Mouse (Mus musculus): ENCODE measurements around the gene Tas1r3.

Tas1r3 gene

DNA sequence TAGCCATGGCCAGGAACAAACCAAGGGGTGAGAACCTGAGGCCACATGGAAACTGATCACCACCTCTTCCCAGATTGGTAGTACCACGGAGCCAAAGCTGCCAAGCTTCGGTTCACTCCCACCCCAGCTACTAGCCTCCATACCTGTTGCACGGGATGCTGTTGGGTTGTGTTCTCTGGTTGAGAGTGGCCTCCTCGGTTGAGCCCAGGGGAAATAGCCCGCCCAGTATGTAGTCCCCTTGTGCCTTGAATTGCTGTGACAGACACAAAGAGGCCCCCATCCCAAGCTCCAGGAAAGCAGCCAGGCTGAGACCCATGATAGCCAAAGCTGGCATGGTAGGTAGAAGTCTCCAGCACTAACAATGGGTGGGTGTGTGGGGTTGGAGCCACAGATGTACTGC, at the start of gene Tas1r3:
Gene Tas1r3, minus strand, starts transcription at position 362 of the 400 bp plus-strand sequence.
- DNase-seq (ENCODE audit: low read depth), result no peak

DNA sequence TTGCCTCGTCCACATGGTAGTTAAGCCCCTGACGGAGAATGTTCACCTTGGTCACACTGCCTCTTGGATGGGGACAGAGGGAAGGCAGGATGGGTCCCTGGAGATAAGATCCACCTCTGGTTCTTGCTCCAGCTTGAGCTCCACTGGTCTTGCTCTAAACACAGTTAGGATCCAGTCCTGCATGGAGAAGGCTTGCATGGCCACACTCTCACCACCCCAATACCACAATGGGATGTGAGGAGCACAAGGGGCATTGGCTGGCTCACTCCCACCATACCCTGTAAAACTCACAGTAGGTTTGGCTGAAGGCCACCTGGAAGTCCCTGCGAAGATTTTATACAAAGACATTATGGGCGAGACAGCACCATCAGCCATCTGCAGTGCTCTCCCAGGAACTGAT, 45.6 kb upstream of the Tas1r3 start:
- DNase-seq (ENCODE audit: low read depth), result no peak

DNA sequence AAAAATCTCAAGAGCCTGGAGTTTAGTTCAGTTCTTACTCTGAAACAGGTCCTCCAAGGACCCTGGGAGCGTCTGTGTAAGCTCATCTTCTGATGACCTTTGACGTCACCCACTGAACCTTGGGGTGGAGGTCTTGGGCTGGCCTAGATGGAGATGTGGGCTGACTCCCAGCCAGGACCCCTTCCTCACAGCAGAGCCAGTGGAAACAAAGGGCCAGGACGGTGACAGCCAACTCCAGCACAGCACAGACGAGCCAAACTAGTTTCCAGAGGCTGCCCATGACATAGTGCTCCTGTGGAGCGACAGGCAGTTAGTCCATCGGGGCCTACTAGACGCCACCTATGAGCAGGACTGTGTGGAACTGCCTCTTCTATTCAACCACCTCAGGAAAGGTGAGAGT, 45.1 kb upstream of the Tas1r3 start:
- DNase-seq (ENCODE audit: low read depth), result no peak

DNA sequence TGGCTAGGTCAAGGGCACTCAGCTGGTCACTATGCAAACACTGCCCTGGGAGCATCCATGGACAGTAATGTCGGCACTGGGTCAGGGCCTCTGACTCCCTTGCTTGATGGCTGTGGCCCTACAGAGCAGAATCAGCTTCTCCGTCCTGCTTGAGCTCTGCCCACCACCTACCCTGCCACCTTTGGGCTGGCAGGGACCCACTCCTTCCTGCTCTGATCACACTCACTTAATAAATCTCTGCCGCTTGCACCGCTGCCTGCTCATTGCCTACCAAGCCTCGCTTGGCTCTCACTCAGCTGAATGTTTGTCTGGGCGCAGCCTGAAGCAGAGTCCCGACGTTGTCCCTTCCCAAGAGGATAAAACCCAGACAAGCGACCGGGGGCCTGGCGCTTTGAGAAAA, 43.8 kb upstream of the Tas1r3 start:
- no peak for DNase-seq (ENCODE audit: low read depth)

DNA sequence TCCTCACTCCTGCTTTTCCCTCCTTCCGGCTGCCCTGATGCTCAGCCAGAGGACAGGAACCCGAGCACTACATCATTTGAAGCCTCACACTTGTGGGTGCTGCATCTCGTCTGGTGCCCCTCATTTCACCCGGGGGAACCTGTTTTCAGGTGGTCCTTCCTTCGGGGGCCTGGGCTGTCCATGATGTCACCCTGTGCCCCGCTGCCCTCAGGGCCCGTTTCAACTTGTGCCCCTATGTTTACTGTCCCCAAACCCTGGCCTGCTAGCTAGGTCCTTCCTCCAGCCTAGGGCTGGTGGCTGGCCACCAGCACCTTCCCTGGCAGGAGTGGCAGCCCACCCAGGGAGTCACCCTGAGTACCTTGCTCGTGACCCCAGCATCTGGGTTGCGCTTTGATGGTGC, 43.0 kb upstream of the Tas1r3 start:
- no peak for DNase-seq (ENCODE audit: low read depth)

DNA sequence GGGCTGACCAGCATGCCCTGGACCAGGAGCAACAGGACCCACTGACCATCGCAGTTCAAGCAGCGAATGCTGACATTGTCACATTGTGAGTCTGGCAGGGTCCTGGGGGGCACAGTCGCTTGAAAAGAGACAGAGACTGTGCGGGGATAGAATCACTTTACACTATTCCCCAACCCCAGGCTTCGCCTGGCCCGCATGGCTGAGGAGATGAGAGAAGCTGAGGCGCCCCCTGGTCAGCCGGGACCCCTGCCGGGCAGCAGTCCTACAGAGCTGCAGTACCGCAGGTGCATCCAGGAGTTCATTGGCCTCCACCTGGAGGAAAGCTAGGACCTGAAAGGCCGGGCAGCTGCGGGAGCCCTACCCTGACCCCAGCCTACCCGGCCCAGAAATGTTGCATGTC, 42.5 kb upstream of the Tas1r3 start:
- no peak for DNase-seq (ENCODE audit: low read depth)

DNA sequence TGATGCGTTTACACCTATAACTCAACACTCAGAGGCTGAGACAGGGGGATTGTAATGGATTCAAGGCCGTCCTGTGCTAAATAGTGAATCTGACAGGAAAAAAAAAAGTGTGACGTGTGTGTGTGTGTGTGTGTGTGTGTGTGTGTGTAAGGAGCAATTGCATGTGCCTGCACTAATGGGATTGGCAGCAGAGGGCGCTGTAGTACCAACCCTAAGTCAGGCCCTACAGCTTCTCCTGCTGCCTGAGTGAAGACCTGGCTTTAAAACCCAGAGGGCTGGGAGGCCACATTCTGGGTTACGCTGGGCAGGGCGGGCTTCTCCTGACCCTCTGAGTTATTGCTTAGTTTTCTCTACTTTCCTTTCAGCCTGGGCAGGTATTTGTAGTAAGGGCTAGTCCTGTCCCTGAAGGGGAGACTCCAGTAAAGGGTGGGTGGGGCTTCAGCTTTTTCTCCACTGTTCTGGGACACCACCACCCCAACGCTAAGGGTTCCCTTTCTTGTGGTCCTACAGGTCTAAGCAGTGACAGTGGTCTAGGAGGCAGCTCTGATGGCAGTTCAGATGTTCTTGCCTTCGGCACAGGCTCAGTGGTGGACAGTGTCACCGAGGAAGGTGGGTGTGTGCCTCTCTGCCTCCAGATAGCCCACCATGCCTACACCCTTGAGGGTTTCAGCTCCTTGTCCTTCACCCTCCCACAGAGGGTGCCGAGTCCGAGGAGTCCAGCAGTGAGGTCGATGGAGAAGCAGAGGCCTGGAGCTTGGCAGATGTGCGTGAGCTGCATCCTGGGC, 41.3 kb upstream of the Tas1r3 start:
- peak; percentile 60 for DNase-seq (ENCODE audit: low read depth)

DNA sequence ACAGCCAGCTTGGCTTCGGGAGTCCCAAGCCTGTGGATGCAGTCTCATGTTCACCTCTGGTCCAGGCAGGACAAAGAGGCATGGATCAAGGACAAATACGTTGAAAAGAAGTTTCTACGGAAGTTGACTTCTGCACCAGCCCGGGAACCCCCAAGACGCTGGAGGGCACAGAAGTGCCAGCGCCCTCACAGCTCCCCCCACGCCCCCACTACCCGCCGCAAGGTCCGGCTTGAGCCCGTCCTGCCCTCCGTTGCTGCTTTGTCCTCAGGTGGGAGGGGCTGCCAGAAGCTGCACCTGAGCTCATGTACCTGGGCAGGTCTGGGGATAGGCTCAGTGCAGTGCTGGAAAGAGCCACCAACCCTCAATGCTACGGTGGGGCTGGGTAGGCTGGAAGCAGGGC, 40.1 kb upstream of the Tas1r3 start:
- DNase-seq (ENCODE audit: low read depth), result no peak

DNA sequence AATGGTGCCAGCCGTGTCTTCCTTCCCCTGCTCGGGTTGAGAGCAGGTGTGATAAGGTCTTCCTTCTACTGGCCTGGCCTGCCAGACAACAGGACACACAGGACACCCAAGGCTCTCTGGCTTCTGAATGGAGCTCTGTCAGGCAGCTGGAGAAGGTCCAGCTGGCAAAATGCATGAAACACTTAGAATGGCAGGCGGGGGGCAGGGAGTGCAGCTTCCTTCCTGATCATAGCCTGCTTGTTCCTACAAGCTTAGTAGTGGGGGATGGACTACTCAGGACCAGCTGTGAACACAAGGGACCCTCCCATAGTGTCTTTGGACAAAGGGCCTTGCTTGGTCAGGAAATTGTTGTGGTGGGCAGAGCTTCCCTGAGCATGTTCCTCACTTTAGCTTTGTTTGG, 38.0 kb upstream of the Tas1r3 start:
- no peak for DNase-seq (ENCODE audit: low read depth)

DNA sequence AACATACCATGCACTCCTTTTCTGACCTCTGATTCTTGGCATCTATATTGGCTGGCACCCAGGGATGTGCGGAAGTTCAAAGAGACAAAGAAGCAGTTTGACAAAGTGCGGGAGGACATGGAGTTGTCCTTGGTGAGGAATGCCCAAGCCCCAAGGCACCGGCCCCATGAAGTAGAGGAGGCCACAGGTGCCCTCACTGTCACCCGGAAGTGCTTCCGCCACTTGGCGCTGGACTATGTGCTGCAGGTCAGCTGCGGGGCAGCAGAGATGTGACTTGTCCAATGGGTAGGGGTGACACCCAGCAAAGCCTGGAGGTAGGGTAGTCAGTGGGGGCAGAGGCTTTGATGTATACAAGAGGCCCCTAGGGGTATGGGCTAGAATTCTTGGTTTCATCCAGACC, 36.2 kb upstream of the Tas1r3 start:
- no peak for DNase-seq (ENCODE audit: low read depth)

DNA sequence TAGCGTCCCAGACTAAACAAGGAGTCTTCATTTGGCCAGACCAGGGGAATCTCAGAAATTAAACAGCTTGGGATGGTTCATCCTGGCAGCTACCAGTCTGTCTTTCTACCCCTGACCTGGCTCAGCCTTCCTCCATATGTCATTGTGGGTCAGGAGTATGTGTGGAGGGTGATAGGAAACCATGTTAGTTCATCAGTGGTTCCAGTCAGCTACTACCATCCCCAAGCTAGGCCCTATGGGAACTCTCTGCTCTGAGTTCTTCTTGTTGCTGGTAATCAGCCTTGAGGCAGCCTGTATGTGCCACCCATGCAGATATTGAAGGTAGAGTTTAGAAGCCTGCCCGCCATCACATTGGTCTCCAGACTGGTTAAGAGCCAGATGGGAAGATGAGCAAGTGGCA, 35.2 kb upstream of the Tas1r3 start:
- no peak for DNase-seq (ENCODE audit: low read depth)

DNA sequence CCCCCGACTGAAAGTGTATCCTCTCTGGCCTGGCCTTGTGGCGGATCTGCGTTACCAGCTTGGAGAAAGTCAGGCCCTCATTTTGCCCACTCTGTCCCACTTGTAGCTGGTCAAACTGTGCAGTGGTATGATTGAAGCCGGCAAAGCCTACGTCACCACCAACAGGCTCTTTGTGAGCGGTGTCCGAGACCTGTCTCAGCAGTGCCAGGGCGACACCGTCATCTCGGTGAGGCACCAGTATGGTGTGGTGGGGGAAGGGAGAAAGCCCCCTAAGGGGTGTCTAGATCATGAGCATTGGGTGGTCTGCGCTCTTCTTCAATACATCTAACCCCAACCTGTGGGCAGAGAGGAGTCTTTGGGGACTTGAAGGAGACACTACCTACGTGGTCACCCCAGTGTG, 33.3 kb upstream of the Tas1r3 start:
- DNase-seq (ENCODE audit: low read depth), result no peak

DNA sequence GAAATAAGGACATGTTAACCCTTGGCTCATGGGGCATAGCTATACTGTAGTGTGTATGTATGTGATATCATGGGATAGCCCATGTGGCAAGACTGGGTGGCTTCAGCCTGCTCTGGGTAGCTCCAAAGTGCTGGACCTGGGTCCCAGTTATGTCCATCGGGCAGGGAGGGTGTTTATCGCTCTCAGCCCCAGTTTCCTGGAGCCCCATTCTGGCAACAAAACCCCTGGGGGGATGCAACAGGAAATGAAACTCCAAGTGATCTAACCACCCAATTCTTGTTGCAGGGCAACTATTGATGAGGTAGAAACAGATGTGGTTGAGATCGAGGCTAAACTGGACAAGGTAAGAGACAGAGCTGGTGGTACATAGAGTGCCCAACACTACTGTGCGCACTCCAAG, 32.7 kb upstream of the Tas1r3 start:
- no peak for DNase-seq (ENCODE audit: low read depth)

DNA sequence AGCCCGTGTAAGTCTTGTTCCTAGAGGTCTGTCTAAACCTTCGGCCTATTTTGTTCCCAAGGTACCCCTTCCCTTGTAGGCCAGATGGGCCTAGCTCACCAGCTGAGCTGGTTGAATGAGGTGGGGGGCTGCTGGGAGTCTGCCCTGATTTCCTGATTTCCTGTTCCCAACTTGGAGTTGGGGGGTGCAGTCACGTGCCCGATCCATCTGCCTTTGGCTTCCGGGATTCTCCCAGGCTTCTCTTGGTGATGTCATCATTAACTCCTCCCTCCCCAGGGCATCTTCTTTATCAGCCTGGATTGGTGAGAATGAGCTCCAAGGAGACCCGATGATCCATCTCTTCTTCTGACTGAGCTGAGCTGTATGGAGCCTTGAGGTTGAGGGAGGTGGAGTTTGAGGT, 32.1 kb upstream of the Tas1r3 start:
- peak; percentile 48 for DNase-seq (ENCODE audit: low read depth)

DNA sequence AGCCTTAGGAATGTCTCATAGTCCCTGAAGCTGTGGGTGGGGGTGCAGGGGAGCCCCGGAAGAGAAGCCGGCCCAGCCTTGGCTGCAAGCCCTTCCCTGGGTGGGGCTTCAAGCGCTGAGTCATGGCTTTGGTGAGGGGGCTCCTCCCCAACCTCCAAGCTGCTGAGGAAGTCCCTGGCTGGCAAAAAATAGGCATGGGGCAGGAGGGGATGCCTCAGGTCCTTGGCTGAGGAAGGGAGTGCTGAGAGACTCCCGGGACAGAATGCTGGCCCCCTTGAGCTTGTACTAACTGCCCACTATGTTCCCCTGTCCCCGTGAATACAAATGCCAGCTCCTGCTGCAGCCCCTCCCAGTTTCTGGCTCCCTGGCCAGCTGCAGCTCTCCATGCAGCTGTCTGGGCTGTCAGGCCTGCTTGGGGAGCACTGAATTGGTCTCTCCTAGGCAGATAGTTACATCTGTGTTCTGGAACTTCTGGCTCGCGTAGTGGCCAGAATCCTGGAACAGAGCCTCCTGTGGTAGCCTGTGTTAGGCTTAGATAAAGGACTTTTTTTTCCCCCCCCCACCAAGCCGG, 31.2 kb upstream of the Tas1r3 start:
- DNase-seq (ENCODE audit: low read depth), result peak; percentile 87

DNA sequence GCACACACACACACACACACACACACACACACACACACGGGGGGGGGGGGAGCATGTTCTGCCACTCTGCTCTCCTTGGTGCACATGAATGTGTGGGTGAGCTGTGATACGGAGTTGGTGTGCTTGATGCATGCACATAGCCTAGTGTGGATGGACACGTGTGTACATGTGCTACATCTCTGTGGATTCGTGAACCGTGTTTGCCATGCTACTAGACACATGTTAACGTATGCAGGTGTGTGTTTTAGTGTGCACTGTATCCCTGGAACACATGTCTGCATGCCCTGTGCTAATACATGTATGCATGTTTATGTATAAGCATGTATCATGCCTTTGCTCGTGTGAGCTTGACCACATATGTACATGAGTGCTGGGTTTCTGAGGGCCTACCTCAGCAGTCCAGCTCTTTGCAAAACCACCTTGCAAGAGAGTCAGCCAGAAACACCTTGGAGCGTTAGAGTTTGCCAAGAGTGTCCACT, 30.1 kb upstream of the Tas1r3 start:
- DNase-seq (ENCODE audit: low read depth), result no peak

DNA sequence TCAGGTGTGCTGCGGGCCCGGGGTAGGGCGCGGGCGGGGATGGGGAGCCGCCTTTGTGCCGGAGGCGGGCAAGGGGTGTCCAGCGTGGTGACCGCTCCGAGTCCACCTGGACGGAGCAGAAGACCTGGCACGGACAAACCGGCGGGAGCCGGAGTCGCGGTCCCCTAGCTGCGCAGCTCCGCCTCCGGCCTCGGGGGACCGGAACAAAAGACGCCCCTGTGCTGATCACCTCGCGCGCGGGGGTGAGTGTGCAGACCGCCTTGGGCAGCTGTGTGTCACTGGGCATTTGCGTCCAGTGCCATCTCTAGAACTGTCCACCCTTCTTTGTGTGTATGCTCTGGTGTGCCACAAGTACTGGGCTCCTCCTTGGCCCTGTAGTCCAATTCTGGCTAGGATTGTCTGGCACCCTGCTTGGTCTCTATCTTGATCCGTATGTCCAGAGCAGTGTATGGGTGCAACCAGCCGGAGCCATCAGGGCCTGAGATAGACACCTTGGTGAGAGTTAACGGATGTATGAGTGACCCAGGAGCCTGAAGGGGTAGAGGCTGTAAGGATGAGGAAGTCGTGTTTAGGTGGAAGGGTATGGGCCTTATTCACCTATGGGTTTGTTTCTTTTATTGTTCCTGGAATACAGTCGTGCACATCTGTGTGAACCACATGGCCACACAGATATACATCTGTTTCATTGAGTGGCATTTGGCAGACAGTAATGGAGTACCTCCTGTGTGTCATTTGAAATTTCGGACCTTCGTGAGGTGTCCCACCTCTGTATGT, 29.5 kb upstream of the Tas1r3 start:
- DNase-seq (ENCODE audit: low read depth), result no peak

DNA sequence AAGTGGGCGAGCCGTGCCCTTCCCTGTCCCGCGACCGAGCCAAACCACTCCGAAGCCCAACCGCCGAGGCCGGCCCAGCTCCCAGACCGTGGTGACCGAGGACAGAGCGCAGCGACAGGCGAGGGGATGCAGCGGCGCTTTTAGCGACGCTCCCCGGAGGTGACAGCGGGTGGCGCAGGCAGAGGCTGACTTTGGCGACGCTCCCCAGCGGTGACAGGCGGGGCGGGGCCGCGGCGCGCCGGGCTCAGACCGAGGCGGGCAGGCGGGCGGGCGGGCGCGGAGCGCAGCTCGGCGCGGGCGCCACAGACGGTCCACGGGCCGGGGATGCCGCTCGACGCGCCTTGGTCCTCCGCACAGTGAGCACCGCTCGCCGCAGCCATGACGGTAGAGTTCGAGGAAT, 28.9 kb upstream of the Tas1r3 start:
- DNase-seq (ENCODE audit: low read depth), result peak; percentile 84

DNA sequence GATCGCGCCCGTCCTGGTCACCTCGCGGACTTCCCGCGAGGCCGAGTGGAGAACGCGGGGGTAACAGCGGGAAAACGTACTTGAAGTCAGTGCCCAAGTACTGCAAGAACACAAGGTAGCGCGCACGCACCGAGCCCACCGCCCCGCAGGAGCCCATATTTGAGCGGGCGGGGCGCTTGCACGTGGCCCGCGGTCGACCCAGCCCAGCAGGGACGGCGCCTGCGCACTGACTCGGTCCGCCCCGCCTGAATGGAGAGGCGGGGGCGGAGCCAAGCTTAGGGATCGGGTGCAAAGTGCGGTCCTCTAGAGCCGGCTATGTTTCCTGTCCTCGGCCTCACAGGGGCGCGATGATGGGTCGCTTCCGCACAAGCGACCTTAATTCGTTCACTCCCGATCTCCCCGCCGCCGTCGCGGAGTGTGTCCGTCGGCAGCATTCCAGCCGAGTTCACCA, 28.4 kb upstream of the Tas1r3 start, which contains the start of the genes Pusl1 and Acap3:
Gene Pusl1, minus strand, starts transcription at position 231 of the 451 bp plus-strand sequence.
Gene Acap3, plus strand, starts transcription at position 272 of the 451 bp plus-strand sequence.
- peak; percentile 96 for DNase-seq (ENCODE audit: low read depth)

DNA sequence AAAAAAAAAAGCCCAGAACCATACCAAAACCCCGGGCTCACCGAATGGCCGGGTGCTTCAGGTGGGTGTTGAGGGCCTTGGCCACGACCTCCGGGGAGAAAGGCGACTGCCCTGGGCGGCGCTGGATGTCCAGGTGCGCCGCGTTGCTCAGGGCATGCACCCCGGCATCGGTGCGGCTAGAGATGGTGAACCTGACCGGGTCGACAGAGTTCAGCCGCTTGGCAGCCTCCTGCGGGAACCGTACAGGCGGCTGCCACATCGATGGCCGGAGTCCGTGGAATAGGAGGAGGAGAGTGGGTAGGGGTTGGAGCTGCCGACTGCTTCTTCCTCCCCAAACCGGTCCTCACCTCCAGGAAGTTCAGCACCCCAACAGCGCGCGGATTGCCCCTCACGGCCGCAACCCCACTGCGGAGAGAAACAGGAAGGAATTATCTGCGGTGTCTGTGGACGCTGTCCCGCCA, 27.9 kb upstream of the Tas1r3 start:
- DNase-seq (ENCODE audit: low read depth), result no peak

DNA sequence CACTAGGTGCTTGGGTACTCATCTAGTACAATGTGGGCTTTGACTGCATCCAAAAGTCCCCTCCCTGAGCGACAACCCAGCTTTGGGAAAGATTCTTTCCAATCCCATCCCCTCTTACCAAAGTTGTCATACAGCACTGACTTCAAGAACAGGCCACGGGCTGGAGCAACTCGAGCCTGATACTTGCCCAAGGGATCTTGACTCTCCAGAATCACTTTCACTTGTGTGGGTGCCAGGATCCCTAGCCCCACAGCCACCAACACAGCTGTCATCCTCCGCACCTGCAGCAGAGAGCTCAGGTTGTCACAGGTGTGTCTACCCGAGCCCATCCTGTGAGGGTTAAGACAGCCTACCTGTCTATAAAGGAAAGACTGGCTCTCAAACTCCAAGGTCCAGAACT, 26.2 kb upstream of the Tas1r3 start:
- no peak for DNase-seq (ENCODE audit: low read depth)

DNA sequence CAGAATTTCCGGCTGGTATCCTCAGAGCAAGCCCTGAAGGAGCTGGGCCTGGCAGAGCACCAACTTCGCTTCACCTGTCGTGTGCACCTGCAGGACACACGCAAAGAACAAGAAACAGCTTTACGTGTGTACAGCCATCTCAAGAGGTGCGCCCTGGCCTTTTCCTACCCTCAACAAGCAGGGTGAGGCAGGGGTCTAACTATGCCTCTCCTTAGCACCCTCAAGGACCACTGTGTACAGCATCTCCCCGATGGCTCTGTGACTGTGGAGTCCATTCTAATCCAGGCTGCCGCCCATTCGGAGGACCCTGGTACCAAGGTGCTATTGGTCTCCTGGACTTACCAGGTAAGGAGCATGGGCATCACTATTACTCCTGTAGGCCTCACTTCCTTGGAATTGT, 25.0 kb upstream of the Tas1r3 start:
- no peak for DNase-seq (ENCODE audit: low read depth)

DNA sequence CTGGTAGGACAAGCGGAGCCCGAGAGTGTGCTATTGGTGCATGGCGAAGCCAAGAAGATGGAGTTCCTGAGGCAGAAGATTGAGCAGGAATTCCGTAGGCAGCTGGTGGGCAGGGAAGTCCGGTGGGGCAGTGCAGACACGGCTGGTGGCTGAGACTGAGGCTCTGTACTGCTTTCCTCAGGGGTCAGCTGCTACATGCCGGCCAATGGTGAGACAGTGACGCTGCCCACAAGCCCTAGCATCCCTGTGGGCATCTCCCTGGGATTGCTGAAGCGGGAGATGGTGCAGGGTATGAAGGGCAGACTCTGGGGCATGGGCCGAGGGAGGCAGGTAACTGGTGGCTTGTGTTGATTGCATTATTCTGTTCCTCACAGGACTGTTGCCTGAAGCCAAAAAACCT, 24.5 kb upstream of the Tas1r3 start:
- no peak for DNase-seq (ENCODE audit: low read depth)
